Mouse (Mus musculus): ENCODE results near the gene Ttc32.
A peak's percentile ranks its signal among the peaks of the same experiment; 100 is the strongest.
"Not testable (repeated sequence)": the region's sequence is repeated elsewhere in the genome, so short reads cannot be mapped to it uniquely, and the experiment has no call there.

Ttc32 gene

DNA sequence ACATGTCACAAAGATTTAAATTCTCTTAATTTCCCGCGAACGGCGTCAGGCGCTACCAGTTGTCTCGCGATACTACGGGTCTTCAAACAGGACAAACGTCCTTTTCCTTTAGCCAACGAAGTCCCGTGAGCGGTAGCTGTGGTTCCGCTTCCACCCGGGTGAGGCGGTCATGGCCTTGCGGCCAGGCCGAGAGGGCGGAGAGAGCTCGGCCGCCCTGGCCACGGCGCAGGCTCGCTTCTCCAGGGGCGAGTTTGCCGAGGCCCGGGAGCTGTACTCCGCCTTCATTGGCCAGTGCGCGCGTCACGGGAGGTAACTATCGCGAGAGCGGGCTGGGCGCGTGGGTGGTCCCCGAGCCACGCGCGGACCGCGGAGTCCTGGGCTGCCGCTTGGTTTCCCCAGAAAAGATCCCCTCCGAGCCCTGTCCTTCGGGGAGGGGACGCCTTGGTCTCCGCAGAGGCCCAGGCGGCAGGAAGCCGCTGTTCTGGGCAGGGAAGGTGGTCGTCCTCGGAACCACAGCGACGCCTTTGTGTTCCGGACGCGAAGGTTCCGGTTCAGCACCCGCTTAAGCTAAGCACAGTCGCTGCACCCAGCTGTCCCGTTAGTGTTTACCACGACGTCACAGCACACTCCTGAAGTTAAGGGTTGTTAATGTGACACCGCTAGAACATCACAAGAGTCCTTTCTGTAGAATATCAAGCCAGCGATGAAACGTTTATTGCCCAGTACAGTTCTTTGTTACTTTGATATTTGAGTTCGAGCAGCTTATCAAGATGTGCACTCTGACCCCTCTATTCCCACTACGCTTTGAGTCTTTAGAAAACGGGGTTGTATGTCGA is at the start of gene Ttc32:
Gene Ttc32, plus strand, starts transcription at position 110 of the 836 bp plus-strand sequence.
- peak; percentile 89 for DNase-seq (ENCODE audit: low read depth, low spot score)

DNA sequence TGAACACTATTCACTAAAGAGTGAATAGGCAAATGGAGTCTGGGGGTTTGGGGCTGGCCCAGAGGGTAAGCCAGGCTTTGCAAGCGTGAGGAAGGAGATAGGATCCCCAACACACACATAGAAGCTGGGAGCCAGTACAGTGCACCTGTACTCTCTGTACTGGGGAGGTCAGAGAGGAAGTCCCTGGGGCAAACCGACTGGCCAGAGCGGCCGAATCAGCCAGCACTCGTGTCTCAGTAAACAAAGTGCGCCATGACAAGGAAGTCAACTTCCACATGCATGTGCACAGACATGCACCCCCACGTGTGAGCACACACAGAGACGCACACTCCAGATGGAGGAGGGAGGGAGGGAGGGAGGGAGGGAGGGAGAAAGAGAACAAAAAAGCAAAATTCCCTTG is 36.6 kb upstream of the Ttc32 start:
- no peak for DNase-seq (ENCODE audit: low read depth, low spot score)

DNA sequence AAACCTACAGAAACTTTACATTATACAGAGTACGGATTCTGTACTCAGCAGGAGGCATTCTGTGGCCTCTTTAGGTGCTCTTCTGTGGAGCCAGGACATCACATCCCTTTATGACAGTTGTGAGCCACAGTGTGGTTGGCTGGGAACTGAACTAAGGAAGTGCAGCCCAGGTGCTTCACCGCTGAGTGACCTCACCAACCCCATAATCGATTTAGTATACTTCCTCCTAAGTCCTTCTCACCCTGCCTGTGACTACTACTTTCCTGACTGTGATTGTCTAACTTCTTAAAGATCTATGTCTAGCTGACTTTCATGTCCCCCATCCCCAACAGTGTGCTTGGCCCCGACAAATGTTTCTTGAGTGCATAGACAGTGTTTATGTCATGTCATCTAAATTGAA is 31.5 kb upstream of the Ttc32 start:
- no peak for DNase-seq (ENCODE audit: low read depth, low spot score)

DNA sequence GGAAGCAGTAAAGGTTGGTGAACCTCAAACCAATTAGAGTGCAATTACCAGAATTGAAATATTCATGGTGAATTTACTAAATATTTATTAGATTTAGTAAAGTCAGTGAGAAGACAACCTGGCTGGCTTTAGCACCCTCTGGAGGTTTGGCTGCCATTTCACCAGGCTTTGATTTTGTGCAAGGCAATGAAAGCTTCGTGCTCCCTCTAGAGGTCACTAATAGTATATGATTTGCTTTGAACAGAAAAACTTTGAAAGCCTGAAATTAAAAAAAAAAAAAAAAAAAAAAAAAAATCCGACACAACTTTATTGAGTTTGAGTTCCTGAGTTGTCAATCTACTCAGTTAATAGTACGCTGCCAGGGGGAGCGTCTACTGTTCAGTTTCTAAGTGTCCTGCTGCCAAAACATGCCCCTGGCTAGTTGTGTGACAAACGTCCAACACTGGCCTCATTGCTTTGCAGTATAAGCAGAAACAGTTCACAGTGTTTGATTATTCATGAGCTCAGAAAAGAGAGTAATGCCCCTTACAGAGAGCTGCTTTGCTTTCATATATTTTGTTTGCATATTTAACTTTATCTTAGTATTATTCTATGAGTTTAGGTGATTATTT is 27.7 kb upstream of the Ttc32 start:
- peak; percentile 73 for DNase-seq (ENCODE audit: low read depth, low spot score)

DNA sequence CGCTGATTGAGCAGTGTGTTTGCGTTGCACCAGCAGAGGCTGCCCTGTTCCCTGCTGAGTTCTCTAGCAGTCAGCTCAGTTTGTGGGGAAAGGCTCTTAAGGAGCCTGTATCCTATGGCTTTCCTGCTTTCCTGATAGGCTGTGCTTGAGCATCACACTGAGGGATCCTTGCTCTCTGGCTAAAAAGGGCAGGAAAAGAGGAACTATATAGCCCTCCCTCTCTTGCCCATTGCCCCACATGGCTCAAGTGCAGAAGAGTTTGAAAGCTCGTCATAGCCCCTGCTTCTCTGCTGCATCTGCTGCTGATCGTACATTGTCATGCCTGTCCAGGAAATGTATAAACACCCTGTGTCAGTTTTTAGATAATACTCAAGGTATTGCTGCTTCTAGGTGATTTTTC is 22.7 kb upstream of the Ttc32 start:
- DNase-seq (ENCODE audit: low read depth, low spot score): no peak

DNA sequence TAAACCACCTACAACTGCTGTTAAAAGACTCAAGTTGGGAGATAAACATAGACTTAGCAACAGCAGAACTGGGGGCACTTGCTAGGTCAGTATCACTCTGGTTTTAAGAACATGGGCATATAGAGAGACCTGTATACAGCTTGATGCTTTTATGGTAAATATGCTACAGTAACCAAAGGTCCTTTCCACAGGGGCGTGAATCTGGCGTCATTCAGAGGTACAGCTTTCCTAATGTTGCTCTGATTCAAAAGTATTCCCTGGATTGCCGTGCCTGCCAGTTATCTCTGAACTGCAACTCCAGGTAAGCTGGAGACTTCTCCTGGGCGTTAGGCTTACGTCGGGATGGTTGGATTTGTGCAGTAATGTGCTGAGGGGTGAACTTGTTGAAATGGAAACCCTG is 22.0 kb upstream of the Ttc32 start:
- DNase-seq (ENCODE audit: low read depth, low spot score): no peak

DNA sequence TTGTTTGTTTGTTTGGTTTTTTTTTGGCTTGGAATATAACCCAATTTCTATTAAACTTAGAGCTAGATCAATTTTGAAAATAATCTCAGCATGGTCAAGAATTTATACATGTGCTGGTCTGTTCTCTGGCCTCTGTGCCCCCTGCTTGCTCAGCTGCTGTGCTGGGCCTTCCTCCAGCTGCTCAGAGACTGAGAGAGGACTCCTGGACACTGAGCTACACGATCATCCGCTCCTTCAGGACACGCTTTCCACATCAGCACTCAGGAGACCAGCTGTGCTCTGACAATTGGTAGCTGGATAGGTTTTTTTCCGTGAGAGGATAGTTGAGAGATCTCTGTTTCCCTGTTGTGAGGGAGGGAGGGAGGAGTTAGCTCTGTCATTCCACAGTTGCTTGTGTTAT is 19.5 kb upstream of the Ttc32 start:
- no peak for DNase-seq (ENCODE audit: low read depth, low spot score)

DNA sequence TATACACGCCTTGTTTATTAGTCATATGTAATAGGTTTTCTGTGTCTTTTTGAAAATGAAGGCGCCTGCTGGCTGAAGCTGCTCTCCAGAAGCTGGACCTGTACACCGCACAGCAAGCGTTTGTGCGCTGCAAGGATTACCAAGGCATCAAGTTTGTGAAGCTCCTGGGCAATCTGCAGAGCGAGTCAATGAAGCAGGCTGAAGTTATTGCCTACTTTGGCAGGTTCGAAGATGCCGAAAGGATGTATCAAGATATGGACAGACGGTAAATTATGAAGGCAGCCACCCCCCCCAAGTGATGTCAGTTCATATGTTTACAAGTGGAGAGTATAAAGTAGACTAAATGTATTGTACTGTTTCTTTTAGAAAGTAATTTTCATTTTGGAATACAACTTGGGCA is 13.4 kb upstream of the Ttc32 start:
- DNase-seq (ENCODE audit: low read depth, low spot score): no peak

DNA sequence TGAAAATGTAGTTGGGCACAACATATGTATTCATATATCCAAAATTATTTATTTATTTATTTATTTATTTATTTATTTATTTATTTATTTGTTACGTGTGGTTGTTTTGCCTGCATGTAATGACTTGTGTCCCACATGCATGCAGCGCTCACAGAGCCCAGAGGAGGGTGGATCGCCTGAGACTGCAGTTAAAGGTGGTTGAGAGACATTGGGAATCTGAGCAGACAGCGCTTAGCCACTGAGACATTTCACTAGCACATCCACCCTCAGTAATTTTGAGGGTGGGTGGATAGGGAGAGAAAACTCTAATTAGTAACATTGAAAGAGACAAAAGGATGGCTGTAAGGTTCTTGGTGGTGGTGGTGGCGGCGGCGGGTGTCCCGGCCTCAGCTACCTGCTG is 9.4 kb upstream of the Ttc32 start:
- no peak for DNase-seq (ENCODE audit: low read depth, low spot score)

DNA sequence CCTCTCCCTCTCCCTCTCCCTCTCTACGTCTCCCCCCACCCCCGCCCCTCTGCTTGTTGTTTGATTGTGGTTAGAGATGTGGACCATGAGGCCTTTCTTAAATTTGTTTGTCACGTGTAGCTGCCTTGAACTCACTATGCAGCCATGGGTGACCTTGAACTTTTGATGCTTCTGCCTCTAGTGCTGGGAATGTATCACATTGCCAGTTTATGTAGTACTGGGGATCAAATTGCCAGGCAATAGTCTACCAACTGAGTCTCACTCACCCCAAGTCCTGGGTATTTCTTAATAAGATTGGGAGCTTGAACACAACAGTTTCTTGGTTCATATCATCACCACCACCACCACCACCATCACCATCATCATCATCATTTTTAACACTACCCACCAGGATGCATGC is 8.8 kb upstream of the Ttc32 start:
- DNase-seq (ENCODE audit: low read depth, low spot score): no peak

DNA sequence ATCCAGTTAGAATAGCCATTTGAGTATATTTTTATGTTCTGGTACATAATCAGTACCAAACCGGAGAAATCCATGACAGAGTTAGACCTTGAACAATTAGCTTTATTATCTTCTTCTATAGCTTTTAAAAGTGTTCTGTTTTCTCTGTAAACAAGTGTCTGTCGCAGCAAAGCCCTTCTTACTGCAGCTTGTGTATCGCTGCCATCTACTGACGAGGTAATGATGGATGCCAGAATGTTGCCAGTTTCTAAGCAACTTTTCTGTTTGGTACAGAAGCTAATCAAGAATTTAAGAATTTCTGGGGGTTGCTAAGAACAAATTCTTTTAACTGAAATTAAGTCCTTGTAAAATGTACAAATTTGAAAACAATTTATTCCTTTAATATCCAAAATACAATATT is 6.8 kb upstream of the Ttc32 start:
- no peak for DNase-seq (ENCODE audit: low read depth, low spot score)

DNA sequence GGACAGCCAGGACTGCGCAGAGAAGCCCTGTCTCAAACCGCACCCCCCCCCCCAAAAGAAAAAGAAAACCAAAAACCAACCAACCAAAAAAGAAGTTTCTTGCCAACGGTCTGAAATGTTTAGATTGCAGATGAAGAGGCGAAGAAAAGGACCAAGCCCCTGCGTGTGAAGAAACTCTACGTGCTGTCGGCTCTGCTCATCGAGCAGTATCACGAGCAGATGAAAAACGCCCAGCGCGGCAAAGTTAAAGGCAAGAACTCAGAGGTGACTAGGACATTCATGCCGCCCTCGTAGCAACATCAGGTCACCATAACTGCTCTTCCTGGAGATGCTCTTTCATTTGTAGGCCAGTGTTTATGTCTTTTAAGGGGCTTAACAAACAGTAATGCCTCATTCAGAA is 5.7 kb upstream of the Ttc32 start:
- no peak for DNase-seq (ENCODE audit: low read depth, low spot score)

DNA sequence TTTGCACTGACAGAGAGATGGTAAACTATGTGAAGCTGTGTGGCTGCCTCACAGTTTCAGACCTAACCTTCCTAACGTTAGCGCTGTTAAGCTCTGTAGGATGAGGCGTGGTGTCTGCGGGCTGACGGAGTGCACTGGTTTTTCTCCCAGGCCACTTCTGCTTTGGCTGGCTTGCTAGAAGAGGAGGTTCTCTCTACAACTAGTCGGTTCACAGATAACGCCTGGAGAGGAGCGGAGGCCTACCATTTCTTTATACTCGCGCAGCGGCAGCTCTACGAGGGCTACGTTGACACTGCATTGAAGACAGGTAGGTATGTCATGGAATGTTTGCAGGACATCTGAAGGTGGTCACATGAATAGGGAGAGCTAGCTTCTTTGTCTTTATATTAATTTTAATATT is 5.1 kb upstream of the Ttc32 start:
- no peak for DNase-seq (ENCODE audit: low read depth, low spot score)

DNA sequence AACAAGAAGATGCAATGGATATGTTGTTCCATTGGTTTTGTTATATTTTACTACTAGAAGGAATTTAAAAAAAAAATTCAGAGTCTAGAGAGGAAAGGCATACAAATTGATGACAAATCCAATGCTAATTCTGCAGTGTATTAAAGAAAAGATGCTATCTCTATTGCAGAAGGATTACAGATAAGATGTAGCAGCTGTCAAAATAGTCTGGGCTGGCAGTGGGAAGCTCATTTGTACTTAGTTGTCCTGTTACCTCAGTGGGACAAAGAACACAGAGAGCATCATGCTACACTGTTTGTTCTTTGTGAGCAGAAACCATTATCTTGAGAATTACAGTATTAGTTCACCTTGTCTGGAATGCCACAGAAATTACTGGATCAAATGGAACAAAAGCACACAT is 3.0 kb upstream of the Ttc32 start:
- no peak for DNase-seq (ENCODE audit: low read depth, low spot score)

DNA sequence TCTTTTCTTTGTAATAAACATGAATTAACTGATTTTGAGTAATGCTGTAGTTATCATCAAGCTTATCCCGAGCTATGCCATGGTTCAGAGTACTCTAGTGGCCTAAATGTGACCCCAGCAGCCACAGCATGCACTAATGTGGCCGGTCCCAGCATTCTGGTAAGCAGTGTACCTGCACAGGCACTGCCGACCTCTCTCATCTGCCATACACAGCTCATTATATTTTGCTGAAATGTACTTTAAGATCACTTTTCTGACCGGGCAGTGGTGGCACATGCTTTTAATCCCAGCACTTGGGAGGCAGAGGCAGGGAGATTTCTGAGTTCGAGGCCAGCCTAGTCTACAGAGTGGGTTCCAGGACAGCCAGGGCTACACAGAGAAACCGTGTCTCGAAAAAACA is 981 bp upstream of the Ttc32 start:
- DNase-seq (ENCODE audit: low read depth, low spot score): not testable (repeated sequence)

DNA sequence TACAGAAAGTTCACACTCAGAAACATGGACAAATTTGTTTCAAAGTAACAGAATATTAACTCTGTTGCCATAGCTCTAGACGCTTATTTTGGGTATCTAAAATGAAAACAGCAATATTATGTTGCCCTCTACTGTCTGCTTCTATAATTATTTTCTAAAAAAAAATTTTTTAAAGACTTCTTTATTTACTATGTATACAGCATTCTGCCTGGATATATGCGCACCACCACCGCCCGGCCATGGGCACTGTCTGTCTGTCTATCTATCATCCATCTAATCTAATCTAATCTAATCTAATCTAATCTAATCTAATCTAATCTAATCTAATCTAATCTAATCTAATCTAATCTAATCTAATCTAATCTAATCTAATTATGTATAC is 300 bp upstream of the Ttc32 start:
- no peak for DNase-seq (ENCODE audit: low read depth, low spot score)

DNA sequence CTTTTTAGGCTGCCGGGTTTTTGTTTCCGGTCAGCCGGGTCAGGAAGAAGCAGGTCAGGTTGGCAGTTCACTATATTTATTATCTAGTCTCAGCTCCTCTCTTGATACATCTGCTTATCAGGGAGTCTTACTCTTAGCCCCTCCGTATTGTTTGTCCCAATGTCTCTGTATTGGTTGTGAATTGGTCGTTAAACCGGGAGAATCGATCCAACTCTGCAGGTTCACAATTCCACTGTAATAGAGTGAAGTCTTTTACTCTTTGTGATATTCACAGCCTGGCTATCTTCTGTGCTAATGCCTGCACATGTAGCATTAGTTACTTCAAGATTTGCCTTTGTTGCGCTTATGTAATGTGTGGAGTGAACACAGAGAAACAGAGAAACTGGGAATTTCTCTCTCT is 1.4 kb downstream of the Ttc32 start:
- DNase-seq (ENCODE audit: low read depth, low spot score): no peak

DNA sequence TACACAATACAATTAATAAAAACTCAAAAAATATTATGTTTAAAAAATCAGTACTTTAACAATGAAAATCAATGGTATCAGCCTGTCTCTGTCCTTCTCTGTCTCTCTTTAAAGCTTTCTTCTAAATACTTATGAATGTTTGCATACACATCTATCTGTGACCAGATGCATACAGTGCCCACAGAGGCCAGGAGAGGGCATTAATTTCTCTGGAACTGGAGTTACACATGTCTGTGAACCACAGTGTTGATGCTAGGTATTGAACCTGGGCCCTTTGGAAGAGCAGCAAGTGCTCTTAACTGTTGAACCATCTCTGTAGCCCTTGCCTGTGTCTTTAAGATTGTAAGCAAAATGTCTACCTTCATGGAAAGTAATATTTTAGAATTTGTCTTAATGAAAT is 3.3 kb downstream of the Ttc32 start:
- no peak for DNase-seq (ENCODE audit: low read depth, low spot score)

DNA sequence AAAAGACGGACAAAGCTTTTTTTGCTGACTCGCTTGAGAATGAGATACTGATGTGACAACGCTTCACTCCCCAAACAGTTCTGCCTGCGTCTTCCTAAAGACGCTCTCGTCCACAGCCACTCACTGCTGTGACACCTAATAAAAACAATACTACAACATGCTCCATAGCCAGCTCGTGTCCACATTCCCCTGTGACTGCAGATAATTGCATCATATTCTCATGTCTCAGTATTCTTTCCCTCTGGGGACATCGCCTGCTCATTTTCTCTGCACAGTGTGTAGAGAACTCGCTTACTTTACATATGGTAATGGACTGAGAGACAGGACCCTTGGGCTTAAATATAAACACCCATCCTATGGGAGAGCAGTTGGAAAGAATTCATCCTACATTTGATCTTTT is 6.6 kb downstream of the Ttc32 start:
- DNase-seq (ENCODE audit: low read depth, low spot score): no peak

DNA sequence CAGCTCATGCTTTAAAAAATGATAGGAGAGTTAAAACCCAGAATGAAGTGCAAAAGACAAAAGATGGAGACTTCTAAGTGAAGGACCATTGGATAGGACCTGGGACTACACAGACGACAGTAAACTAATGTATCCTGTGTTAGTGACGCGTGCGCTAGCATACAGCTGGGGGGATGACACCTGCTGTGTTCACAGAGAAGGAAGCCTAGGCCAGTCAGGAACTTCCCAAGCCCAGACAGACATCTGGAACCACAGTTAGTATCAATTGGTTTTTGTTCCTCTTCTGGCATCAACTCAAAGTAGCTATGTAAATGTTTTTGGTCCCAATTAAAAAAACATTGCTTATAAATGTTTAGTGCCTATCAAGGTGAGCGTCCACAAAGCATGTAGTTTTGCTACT is 10.4 kb downstream of the Ttc32 start:
- no peak for DNase-seq (ENCODE audit: low read depth, low spot score)

DNA sequence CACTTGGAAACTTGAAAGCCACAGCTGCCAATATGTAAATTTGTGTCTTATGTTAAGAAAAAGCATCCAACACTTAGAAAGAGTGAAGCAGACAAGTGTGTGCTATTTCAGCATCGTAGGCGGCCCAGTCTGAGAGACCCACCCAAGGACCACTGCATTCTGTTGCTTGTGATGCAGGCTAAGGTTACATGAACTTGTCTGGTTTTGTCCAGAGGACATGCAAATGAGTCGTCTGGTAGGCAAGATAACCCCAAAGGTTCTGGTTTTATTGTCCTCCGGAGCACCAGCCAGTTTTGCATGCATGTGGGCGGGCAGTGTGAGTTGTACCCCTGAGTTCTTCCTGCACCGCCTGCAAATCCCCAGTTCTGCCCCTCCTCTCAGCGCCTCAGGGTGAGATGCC is 10.9 kb downstream of the Ttc32 start:
- DNase-seq (ENCODE audit: low read depth, low spot score): no peak

DNA sequence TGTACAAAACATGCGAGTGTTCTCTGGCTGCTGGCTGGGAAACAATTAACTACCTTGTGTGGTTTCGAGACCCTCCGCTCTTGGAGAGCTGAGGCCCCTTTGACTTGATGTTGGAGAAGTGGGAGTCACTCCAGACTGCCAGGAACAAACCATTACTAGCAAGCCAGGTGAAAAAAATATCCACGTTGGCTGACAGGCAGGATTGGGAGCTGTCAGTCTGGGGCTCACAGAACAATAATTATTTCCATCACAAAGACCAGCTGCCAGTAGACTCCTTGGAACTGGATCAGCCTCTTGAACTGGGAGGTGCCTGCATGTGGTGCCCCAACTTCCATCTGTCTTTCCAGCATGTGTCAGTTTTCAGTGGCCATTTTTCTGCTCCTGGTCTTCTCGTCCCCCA is 12.5 kb downstream of the Ttc32 start:
- DNase-seq (ENCODE audit: low read depth, low spot score): no peak

DNA sequence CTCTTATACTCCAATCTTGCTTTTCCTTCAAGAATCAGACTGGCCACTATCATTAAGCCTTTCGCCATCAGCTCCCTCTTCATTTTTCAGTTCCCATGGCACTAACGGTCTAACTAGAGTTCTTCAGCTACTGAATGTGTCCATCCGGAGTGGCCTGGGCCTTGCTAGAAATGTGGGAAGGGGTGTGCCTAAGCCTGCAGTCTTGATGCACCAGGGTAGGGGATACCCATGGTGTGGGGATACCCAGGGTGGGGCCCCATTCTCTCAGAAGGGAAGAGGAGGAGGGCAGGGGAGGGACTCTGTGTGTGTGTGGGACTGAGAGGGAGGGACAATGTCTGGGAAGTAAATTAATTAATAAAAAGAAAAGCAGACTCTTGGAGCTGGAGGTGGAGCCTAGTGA is 13.0 kb downstream of the Ttc32 start:
- DNase-seq (ENCODE audit: low read depth, low spot score): no peak

DNA sequence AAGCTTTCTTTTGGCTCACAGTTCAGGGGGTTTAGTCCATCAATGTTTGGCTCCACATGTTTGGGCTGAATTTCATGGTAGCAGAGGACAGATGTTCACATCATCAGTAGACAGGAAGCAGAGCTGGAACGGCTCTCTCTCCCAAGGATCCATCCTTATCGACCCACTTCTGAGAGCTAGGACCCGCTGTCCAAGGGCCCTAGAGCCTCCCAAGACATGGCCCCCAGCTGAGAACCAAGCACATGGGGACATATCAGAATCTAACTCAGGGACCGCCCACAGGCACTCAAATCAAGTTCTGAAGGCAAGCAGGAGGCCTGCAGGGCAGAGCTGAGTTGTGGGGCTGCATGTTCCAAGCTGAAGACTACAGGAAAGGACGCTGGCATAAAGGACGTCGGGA is 14.9 kb downstream of the Ttc32 start:
- no peak for DNase-seq (ENCODE audit: low read depth, low spot score)

Data from embryo, embryonic 11.5 days (tissue).